Mouse (Mus musculus) E14TG2a.4 (cell line): ENCODE data around the gene Cacng7.

Source experiments
- CTCF ChIP-seq: conservative IDR thresholded peaks from 2 replicates; pipeline ENCODE4 v1.5.1; 2014; ENCODE audit warnings: low read length
- NANOG ChIP-seq: IDR thresholded peaks from 2 replicates; pipeline ENCODE4 v1.6.1; 2014; ENCODE audit warnings: borderline replicate concordance, low read length, mixed read lengths
- POU5F1 ChIP-seq: IDR thresholded peaks from 2 replicates; pipeline ENCODE4 v1.6.1; 2014; ENCODE audit warnings: low read length, borderline replicate concordance

DNA sequence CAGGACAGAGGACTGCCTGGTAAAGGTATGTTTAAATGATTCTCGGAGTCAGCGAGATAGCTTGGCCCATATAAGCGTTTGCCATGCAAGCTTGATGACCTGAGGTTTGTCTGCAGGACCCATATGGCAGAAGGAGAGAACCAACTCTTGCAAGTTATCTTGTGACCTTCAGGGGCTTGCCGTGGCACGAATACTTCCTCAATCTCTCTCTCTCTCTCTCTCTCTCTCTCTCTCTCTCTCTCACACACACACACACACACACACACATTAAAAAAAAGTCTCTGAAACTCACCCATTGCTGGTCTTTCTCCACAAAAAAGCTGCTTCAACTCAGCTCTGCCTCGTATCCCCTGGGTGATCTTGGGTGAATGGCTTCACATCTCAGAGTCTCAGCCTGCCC lies 56.1 kb downstream of the Cacng7 start:
- TF ChIP-seq CTCF: no peak
- no peak for TF ChIP-seq POU5F1
- no peak for TF ChIP-seq NANOG
